Mouse (Mus musculus) olfactory bulb, adult 2 months (tissue): Measurements from ENCODE around the gene Dnase1l3. TPM values are rescaled to one million over a fixed set of nuclear protein-coding genes. Genes with fewer than 3 reads are reported as not detected.

Source experiments
- H3K27ac ChIP-seq: fragments of 200-500 bp; 2 replicates; pipeline ENCODE4 v1.5.1; 2012; ENCODE audit warnings: low read depth, low read length; ENCODE audit not compliant: insufficient read depth
- H3K4me1 ChIP-seq: fragments of 200-500 bp; 2 replicates; pipeline ENCODE4 v1.6.1; 2012; ENCODE audit warnings: low read length; ENCODE audit not compliant: control insufficient read depth, insufficient read depth
- H3K4me3 ChIP-seq: fragments of 200-500 bp; 2 replicates; pipeline ENCODE4 v1.5.1; 2012; ENCODE audit warnings: mild to moderate bottlenecking, low read depth, low read length, moderate library complexity; ENCODE audit not compliant: insufficient read depth
- CTCF ChIP-seq: fragments of 200-500 bp; IDR thresholded peaks from 2 replicates; pipeline ENCODE4 v1.5.1; 2012; ENCODE audit warnings: low read depth, mild to moderate bottlenecking, low read length, moderate library complexity; ENCODE audit not compliant: insufficient read depth
- POLR2A ChIP-seq: fragments of 200-500 bp; IDR thresholded peaks from 2 replicates; pipeline ENCODE4 v1.6.1; 2012; ENCODE audit warnings: mild to moderate bottlenecking, low read depth, low read length, moderate library complexity; ENCODE audit not compliant: insufficient read depth
- WGBS: fragments of 180-500 bp; shearing (Covaris S2); methylation state at CpG from one replicate; pipeline ENCODE4 v1.1.7; 2018; 5-methylcytosine and 5-hydroxymethylcytosine counted together
- polyA plus RNA-seq: library from polyadenylated mRNA; stranded (reverse); fragments of >200 nt; gene quantifications from 2 replicates; pipeline ENCODE4 v1.2.4, GENCODE M21; 2012; ENCODE audit warnings: low replicate concordance; ENCODE audit not compliant: missing spikeins, insufficient read depth, insufficient read length

The Dnase1l3 gene
- polyA plus RNA-seq, 1 experiment, result not detected

GRCm38 (mm10) chr14:7974643-7975042, 19.7 kb downstream of the Dnase1l3 start:
- no peak for TF ChIP-seq CTCF
- TF ChIP-seq POLR2A, result no peak
- no peak overlapping the region for H3K27ac ChIP-seq
- no peaks in the 10 kb centered on the region for H3K4me1 ChIP-seq
- H3K4me3 ChIP-seq, result no peak overlapping the region
- 89% methylated on average over 1 of the region's 1 CpGs for WGBS

GRCm38 (mm10) chr14:7971889-7972493, 22.4 kb downstream of the Dnase1l3 start:
- 66% methylated on average over 10 of the region's 10 CpGs for WGBS
- Histone ChIP-seq H3K27ac (no peak overlapping the region), H3K4me3 (no peak overlapping the region), H3K4me1 (no peaks in the 10 kb centered on the region)
- no peak for TF ChIP-seq POLR2A
- TF ChIP-seq CTCF, result no peak

GRCm38 (mm10) chr14:7964219-7964889, 30.0 kb downstream of the Dnase1l3 start:
- H3K27ac ChIP-seq, result no peak overlapping the region
- WGBS, result 56% methylated on average over 11 of the region's 11 CpGs
- H3K4me1 ChIP-seq, result no peaks in the 10 kb centered on the region
- no peak overlapping the region for H3K4me3 ChIP-seq
- TF ChIP-seq CTCF (no peak), POLR2A (no peak)

- WGBS, result 73% methylated on average over 7 of the region's 7 CpGs
- no peak overlapping the region for H3K4me3 ChIP-seq
- H3K4me1 ChIP-seq, result no peaks in the 10 kb centered on the region
- TF ChIP-seq POLR2A, result no peak
- no peak for TF ChIP-seq CTCF
- H3K27ac ChIP-seq, result no peak overlapping the region
Observed at GRCm38 (mm10) chr14:7963160-7963559, 31.2 kb downstream of the Dnase1l3 start.

DNA sequence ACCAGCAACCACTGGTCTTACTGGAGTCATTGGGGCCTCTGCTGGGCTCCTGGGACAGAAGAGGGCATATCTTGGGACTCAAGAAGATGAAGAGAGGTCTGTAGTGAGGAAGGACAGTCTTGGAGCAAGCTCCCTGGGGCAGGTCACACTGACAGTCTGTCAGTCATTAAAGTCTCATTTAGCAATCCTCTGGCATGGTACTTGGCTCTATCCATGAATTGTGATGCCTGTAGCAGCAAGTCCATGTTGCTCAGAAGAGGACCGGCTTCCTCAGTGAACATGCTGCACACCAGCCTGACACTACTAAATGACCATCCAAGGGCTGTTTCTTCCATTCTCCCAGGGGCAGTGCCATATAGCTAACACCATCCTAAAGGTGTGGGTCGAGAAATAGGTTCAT, 31.7 kb downstream of the Dnase1l3 start:
- Histone ChIP-seq H3K4me1 (no peaks in the 10 kb centered on the region), H3K27ac (no peak overlapping the region), H3K4me3 (no peak overlapping the region)
- TF ChIP-seq POLR2A (no peak), CTCF (no peak)
- 89% methylated on average over 2 of the region's 2 CpGs for WGBS

DNA sequence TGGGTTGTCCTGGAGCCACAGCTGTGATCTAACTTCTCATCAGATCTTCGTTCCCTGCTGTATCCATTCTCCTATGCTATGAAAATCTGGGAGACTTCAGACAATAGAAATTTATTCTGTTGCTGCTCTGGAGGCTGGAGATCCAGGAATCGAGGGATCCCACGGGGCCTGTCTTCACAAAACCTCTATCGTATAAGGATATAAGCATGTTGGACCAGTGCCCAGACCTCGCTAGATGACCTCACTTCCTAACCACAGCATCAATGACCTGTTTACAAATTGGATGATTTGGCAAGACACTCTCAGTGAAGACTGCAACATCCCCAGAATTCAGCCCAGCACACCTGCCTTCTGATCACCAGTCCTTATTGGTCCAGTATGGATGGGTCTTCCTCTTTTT, 32.7 kb downstream of the Dnase1l3 start:
- Histone ChIP-seq H3K4me3 (no peak overlapping the region), H3K27ac (no peak overlapping the region), H3K4me1 (no peaks in the 10 kb centered on the region)
- TF ChIP-seq POLR2A (no peak), CTCF (no peak)
- 56% methylated on average over 5 of the region's 5 CpGs for WGBS

GRCm38 (mm10) chr14:7960616-7961015, 33.8 kb downstream of the Dnase1l3 start:
- TF ChIP-seq CTCF (no peak), POLR2A (no peak)
- no peak overlapping the region for H3K4me3 ChIP-seq
- H3K4me1 ChIP-seq, result no peaks in the 10 kb centered on the region
- no peak overlapping the region for H3K27ac ChIP-seq
- WGBS, result 63% methylated on average over 11 of the region's 11 CpGs

- H3K4me1 ChIP-seq, result no peaks in the 10 kb centered on the region
- no peak within 1 kb of the TSS for H3K27ac ChIP-seq
- 71% methylated on average over 9 of the region's 9 CpGs for WGBS
- TF ChIP-seq CTCF (no peak), POLR2A (no peak)
- H3K4me3 ChIP-seq, result no peak within 1 kb of the TSS
Observed at GRCm38 (mm10) chr14:7957049-7957448, 37.3 kb downstream of the Dnase1l3 start, which contains the start of gene Gm45521. Gene Gm45521 (plus strand): TSS chr14:7957288.

- H3K27ac ChIP-seq, result no peak overlapping the region
- no peak overlapping the region for H3K4me3 ChIP-seq
- H3K4me1 ChIP-seq, result no peaks in the 10 kb centered on the region
- TF ChIP-seq POLR2A, result no peak
- TF ChIP-seq CTCF, result no peak
- 87% methylated on average over 10 of the region's 10 CpGs for WGBS
Observed at GRCm38 (mm10) chr14:7956427-7956826, 37.9 kb downstream of the Dnase1l3 start.

DNA sequence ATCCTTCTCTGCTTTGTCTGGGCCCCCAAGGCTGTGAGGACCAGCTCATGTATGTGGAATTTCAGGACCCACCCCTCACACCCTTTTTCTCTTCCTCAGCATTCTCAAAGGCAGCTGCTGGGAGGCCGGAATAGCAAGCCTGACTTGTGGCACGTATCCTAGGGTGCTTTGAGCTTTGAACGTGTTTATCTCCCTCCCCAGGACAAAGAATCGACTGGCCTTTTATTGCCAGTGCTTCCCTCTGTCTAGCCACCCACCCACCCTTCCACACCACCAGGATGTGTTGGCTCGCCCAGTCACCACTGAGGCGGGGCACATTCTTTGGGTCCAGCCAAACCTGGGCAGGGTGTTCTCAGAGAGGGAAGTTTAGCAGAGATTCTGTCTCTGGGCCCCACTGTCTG, 40.3 kb downstream of the Dnase1l3 start:
- Histone ChIP-seq H3K27ac (no peak overlapping the region), H3K4me3 (no peak overlapping the region), H3K4me1 (no peaks in the 10 kb centered on the region)
- 57% methylated on average over 6 of the region's 6 CpGs for WGBS
- TF ChIP-seq POLR2A (no peak), CTCF (no peak)
